Mouse (Mus musculus): ENCODE measurements at regions not wholly inside any gene's neighbourhood (a gene's known extent, or its start where the extent isn't known, plus 50 kb on each side); places are given as distances from the start of the nearest gene placed in this dataset.

- Histone ChIP-seq H3K9ac (ENCODE audit: insufficient read depth, low read depth, low read length, poor library complexity, severe bottlenecking) (no peak overlapping the region), H3K4me1 (ENCODE audit: control insufficient read depth in 2 of 2, insufficient read depth in 2 of 2, low read length in 2 of 2, poor library complexity in 1 of 2) (no peaks in the 10 kb centered on the region), H3K36me3 (ENCODE audit: control insufficient read depth, insufficient read depth, low read length, poor library complexity, severe bottlenecking) (no peaks in the 10 kb centered on the region), H3K9me3 (ENCODE audit: control insufficient read depth, insufficient read depth, low read depth, low read length) (no peaks in the 10 kb centered on the region), H3K27ac (ENCODE audit: insufficient read depth, low read depth, low read length, poor library complexity, severe bottlenecking) (no peak overlapping the region), H3K4me3 (ENCODE audit: insufficient read depth in 1 of 2, low read depth in 1 of 2, low read length in 2 of 2, poor library complexity in 1 of 2, severe bottlenecking in 1 of 2) (no peak overlapping the region)
- TF ChIP-seq CHD2 (IDR thresholded peaks at IDR 0.05; ENCODE audit: low read depth, low read length) (no peak), ZNF384 (IDR thresholded peaks at IDR 0.05; ENCODE audit: low read depth, low read length) (no peak), MAFK (IDR thresholded peaks at IDR 0.05; ENCODE audit: insufficient read depth, low read depth, low read length) (no peak), ZC3H11A (IDR thresholded peaks at IDR 0.05; ENCODE audit: borderline replicate concordance, low read depth, low read length) (no peak), HCFC1 (IDR thresholded peaks at IDR 0.05; ENCODE audit: borderline replicate concordance, insufficient read depth, low read length) (no peak)
- DNase-seq (ENCODE audit: low read depth, low spot score) = no peak
- in situ Hi-C loops (cut with MboI; ENCODE audit: low sequenced_read_pairs in 2 of 2, unreplicated experiment in 2 of 2) = no loop called here
These were observed 403.3 kb upstream of the Nr5a2 start for GRCm38 (mm10) chr1:137363561-137363960.

GRCm38 (mm10) chr1:137360688-137361570, 400.7 kb upstream of the Nr5a2 start:
- Histone ChIP-seq H3K9me3 (ENCODE audit: control insufficient read depth, insufficient read depth, low read depth, low read length) (no peaks in the 10 kb centered on the region), H3K36me3 (ENCODE audit: control insufficient read depth, insufficient read depth, low read length, poor library complexity, severe bottlenecking) (no peaks in the 10 kb centered on the region), H3K27ac (ENCODE audit: insufficient read depth, low read depth, low read length, poor library complexity, severe bottlenecking) (no peak overlapping the region), H3K9ac (ENCODE audit: insufficient read depth, low read depth, low read length, poor library complexity, severe bottlenecking) (no peak overlapping the region), H3K4me3 (ENCODE audit: insufficient read depth in 1 of 2, low read depth in 1 of 2, low read length in 2 of 2, poor library complexity in 1 of 2, severe bottlenecking in 1 of 2) (no peak overlapping the region), H3K4me1 (ENCODE audit: control insufficient read depth in 2 of 2, insufficient read depth in 2 of 2, low read length in 2 of 2, poor library complexity in 1 of 2) (no peaks in the 10 kb centered on the region)
- no peak for DNase-seq (ENCODE audit: low read depth, low spot score)
- TF ChIP-seq MAFK (IDR thresholded peaks at IDR 0.05; ENCODE audit: insufficient read depth, low read depth, low read length) (no peak), HCFC1 (IDR thresholded peaks at IDR 0.05; ENCODE audit: borderline replicate concordance, insufficient read depth, low read length) (no peak), ZNF384 (IDR thresholded peaks at IDR 0.05; ENCODE audit: low read depth, low read length) (no peak), CHD2 (IDR thresholded peaks at IDR 0.05; ENCODE audit: low read depth, low read length) (no peak), ZC3H11A (IDR thresholded peaks at IDR 0.05; ENCODE audit: borderline replicate concordance, low read depth, low read length) (no peak)
- in situ Hi-C loops (cut with MboI; ENCODE audit: low sequenced_read_pairs in 2 of 2, unreplicated experiment in 2 of 2) = no loop called here

- TF ChIP-seq HCFC1 (IDR thresholded peaks at IDR 0.05; ENCODE audit: borderline replicate concordance, insufficient read depth, low read length) (no peak), MAFK (IDR thresholded peaks at IDR 0.05; ENCODE audit: insufficient read depth, low read depth, low read length) (no peak), ZC3H11A (IDR thresholded peaks at IDR 0.05; ENCODE audit: borderline replicate concordance, low read depth, low read length) (no peak), ZNF384 (IDR thresholded peaks at IDR 0.05; ENCODE audit: low read depth, low read length) (no peak), CHD2 (IDR thresholded peaks at IDR 0.05; ENCODE audit: low read depth, low read length) (no peak)
- in situ Hi-C loops (cut with MboI; ENCODE audit: low sequenced_read_pairs in 2 of 2, unreplicated experiment in 2 of 2) = no loop called here
- no peak overlapping the region for H3K9ac ChIP-seq (ENCODE audit: insufficient read depth, low read depth, low read length, poor library complexity, severe bottlenecking)
- H3K9me3 ChIP-seq (ENCODE audit: control insufficient read depth, insufficient read depth, low read depth, low read length) = no peaks in the 10 kb centered on the region
- no peak overlapping the region for H3K4me3 ChIP-seq (ENCODE audit: insufficient read depth in 1 of 2, low read depth in 1 of 2, low read length in 2 of 2, poor library complexity in 1 of 2, severe bottlenecking in 1 of 2)
- DNase-seq (ENCODE audit: low read depth, low spot score) = no peak
- no peak overlapping the region for H3K27ac ChIP-seq (ENCODE audit: insufficient read depth, low read depth, low read length, poor library complexity, severe bottlenecking)
- no peaks in the 10 kb centered on the region for H3K4me1 ChIP-seq (ENCODE audit: control insufficient read depth in 2 of 2, insufficient read depth in 2 of 2, low read length in 2 of 2, poor library complexity in 1 of 2)
- no peaks in the 10 kb centered on the region for H3K36me3 ChIP-seq (ENCODE audit: control insufficient read depth, insufficient read depth, low read length, poor library complexity, severe bottlenecking)
These were observed 395.8 kb upstream of the Nr5a2 start for GRCm38 (mm10) chr1:137355941-137356512.

GRCm38 (mm10) chr1:137352390-137353027, 392.3 kb upstream of the Nr5a2 start:
- DNase-seq (ENCODE audit: low read depth, low spot score) = no peak
- Histone ChIP-seq H3K9ac (ENCODE audit: insufficient read depth, low read depth, low read length, poor library complexity, severe bottlenecking) (no peak overlapping the region), H3K9me3 (ENCODE audit: control insufficient read depth, insufficient read depth, low read depth, low read length) (no peaks in the 10 kb centered on the region), H3K4me3 (ENCODE audit: insufficient read depth in 1 of 2, low read depth in 1 of 2, low read length in 2 of 2, poor library complexity in 1 of 2, severe bottlenecking in 1 of 2) (no peak overlapping the region), H3K27ac (ENCODE audit: insufficient read depth, low read depth, low read length, poor library complexity, severe bottlenecking) (no peak overlapping the region), H3K4me1 (ENCODE audit: control insufficient read depth in 2 of 2, insufficient read depth in 2 of 2, low read length in 2 of 2, poor library complexity in 1 of 2) (no peaks in the 10 kb centered on the region), H3K36me3 (ENCODE audit: control insufficient read depth, insufficient read depth, low read length, poor library complexity, severe bottlenecking) (no peaks in the 10 kb centered on the region)
- in situ Hi-C loops (cut with MboI; ENCODE audit: low sequenced_read_pairs in 2 of 2, unreplicated experiment in 2 of 2) = no loop called here
- TF ChIP-seq ZC3H11A (IDR thresholded peaks at IDR 0.05; ENCODE audit: borderline replicate concordance, low read depth, low read length) = no peak
- TF ChIP-seq MAFK (IDR thresholded peaks at IDR 0.05; ENCODE audit: insufficient read depth, low read depth, low read length) = no peak
- TF ChIP-seq ZNF384 (IDR thresholded peaks at IDR 0.05; ENCODE audit: low read depth, low read length) = no peak
- no peak for TF ChIP-seq CHD2 (IDR thresholded peaks at IDR 0.05; ENCODE audit: low read depth, low read length)
- TF ChIP-seq HCFC1 (IDR thresholded peaks at IDR 0.05; ENCODE audit: borderline replicate concordance, insufficient read depth, low read length) = no peak

All from ES-E14 (cell line).